Mouse (Mus musculus) layer of hippocampus, postnatal 36 days (tissue): ENCODE results near the gene Zfp189. TPM values are rescaled to one million over a fixed set of nuclear protein-coding genes. Genes with fewer than 3 reads are reported as not detected.
"Not testable (repeated sequence)": the region's sequence is repeated elsewhere in the genome, so short reads cannot be mapped to it uniquely, and the experiment has no call there.

Experiments used
- DNase-seq, 2 experiments: peaks; one replicate each; pipeline ENCODE4 v3.0.0; 2022
- total RNA-seq, 2 experiments: library from RNA; stranded (reverse); gene quantifications; 2 replicates each; pipeline ENCODE4 v1.2.3; 2021

Zfp189 gene
- 10 to 100 TPM; 33.6 to 36.5 TPM for total RNA-seq

- peak; percentile 94 to 95 for DNase-seq
Observed at GRCm38 (mm10) chr4:49520572-49521340, at the start of gene Zfp189, which contains the start of gene Mrpl50. Gene Zfp189, plus strand, starts transcription at chr4:49521176. Gene Mrpl50, minus strand, starts transcription at chr4:49521093.

DNA sequence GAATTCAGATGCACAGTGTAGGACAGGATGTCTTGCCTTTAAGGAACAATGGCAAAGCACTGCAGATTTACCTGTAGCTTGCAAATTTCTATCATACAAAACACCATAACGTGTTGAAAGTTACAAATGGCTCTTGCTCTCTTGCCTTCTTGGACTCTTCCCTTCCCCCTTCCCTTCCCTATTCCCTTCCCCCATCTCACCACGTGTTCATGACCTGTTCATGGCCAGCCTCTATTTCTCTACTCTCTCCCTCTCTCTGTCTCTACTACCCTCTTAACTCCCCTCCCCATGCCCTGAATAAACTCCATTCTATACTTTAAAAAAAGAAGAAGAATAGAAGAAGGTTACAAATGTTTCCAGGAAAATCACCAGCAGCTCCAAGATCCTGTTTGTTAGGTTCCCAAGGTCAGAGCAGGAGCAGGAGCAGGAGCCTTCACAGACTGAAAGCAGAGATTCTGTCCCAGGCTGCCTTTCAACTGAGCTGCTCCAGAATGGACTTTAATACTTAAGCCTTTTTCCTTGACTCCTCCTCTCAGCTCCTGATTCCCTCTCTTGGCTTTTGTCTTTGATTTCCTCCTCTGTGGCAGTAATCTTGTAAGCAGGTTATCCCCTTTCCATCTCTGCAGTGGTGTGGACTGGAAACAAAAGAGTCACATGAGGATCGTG, 47.4 kb upstream of the Zfp189 start, which contains the start of gene Acnat1:
Acnat1 (minus strand) TSS at position 478 of the 666 bp plus-strand sequence.
- no peak for DNase-seq

DNA sequence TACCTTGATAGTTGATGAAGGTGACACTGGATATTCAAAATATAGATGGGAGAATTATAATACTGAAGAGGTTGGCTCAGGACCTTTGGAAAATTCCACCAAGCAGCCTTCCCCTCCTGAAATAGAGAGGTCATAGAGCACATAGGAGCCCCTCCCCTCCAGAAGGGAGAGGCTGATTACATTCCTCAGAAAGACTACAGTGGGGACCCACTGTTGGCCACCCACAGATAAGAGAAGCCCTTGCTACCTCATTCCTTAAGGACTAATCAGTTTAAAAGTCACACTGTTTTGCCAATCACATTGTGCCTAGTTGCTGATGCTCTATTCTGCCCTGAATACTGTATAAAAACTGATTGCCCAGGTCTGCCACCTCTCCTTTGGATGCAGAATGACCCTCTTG, 46.4 kb upstream of the Zfp189 start:
- no peak for DNase-seq

DNA sequence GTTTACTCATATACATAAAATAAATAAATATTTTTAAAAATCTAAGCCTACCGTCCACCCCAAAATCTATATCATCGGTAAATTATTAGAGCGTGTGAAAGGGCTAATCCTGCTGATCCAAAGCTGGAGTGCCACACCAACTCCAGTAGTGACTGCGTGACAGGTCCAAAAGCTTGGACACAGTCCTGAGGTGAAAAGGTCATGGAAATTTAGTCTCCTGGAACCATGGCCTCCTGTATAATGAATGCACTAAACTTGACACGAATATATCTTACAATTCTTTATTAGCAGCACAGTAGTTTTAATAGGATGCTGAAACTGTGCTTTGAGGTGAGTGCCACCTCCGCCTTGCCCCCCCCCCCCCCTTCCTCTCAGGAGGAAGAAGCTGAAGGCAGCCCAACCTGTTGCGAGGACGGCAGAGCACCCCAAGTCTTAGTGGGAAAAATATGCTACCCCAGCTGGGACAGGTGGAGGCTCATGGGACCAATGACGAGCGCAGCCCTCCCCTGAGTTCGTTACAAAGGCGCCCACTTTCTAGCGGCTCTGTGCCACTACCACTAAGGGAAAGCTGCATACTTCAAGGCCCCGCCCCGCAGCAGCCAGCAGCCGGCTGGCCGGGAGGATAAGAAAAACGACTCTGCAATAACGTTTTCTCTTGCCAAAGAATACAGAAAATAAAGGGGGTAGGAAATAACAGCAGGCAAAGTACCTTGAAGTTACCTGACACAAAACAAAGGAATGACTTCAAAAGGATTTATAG, 42.7 kb upstream of the Zfp189 start:
- DNase-seq = no peak

- DNase-seq = not testable (repeated sequence)
Observed at GRCm38 (mm10) chr4:49479035-49479434, 41.9 kb upstream of the Zfp189 start.

GRCm38 (mm10) chr4:49480104-49480760, 40.7 kb upstream of the Zfp189 start:
- no peak for DNase-seq

DNA sequence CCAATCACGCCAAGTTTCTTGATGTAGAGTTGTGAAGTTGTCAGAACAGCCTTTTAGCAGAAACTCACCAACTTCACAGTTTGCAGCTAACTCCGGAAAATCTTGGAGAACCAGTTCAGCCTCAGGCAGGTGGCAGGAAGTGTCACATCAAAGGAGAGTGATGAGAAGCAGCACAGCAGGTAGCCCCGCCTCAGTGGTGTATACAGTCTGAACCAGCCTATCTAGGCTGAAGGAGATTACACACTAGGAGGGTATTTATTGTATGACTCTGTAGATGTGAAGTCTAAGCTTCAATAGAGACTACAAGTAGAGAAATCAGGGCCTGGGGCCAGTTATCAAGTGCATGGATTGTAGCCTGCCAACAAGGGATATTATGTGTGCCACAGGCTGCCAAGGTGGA, 40.1 kb upstream of the Zfp189 start:
- no peak for DNase-seq

- no peak for DNase-seq
Observed at GRCm38 (mm10) chr4:49485442-49485841, 35.5 kb upstream of the Zfp189 start.

DNA sequence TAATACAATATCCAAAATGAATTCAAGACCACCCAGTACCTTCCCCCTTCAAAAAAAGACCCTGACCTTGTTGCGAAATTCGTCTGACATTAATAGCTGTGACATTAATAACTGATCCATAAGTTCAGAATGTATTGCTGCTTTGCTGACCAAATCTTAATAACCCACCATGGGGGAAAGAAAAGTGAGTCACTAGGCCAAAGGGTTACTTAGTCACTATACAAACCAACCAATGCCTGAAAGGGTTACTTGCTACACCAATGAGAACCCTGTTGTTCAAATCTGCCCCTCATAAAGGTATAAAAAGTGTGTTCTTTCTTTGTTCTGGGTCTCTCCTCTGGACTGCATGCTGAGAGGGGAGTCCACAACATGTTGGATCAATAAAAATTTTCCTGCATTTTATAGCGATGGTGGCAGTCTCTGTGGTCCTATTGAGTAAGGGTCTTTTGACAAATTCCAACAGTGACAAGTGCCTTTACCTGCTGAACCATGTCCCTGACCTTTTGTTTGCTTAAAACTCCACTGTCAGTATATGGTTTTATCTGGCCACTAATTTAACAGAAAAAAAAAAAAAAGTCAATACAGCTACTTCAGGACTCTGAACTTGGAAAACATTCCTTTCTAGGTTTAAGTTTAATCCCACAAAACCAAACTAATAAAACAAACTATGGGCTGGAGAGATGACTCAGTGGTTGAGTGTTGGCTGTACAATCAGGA, 34.9 kb upstream of the Zfp189 start:
- not testable (repeated sequence) for DNase-seq

- DNase-seq = no peak
Observed at GRCm38 (mm10) chr4:49503563-49503962, 17.4 kb upstream of the Zfp189 start.

GRCm38 (mm10) chr4:49506386-49506785, 14.6 kb upstream of the Zfp189 start, which contains the start of gene Baat:
Gene Baat, minus strand, starts transcription at chr4:49506557.
- no peak for DNase-seq

- no peak for DNase-seq
Observed at GRCm38 (mm10) chr4:49509183-49509582, 11.8 kb upstream of the Zfp189 start.

DNA sequence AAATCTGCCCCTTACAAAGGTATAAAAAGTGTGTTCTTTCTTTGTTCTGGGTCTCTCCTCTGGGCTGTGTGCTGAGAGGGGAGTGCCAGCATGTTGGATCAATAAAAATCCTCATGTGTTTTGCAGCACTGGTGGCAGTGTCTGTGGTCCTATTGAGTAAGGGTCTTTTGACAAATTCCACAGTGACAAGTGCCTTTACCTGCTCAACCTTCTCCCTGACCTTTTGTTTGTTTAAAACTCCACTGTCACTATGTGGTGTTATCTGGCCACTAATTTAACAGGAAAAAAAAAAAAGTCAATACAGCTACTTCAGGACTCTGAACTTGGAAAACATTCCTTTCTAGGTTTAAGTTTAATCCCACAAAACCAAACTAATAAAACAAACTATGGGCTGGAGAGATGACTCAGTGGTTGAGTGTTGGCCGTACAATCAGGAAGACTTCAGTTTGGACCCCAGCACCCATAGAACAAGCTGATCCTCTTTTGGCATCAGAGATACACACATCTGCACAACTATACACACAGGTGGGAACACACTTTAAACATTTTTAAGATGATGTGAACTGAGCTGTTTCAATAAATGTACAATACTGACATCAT, 10.6 kb upstream of the Zfp189 start:
- not testable (repeated sequence) for DNase-seq

GRCm38 (mm10) chr4:49512636-49513035, 8.3 kb upstream of the Zfp189 start:
- DNase-seq = no peak

GRCm38 (mm10) chr4:49514441-49514840, 6.5 kb upstream of the Zfp189 start:
- DNase-seq = no peak

GRCm38 (mm10) chr4:49519476-49519875, 1.5 kb upstream of the Zfp189 start:
- no peak for DNase-seq

DNA sequence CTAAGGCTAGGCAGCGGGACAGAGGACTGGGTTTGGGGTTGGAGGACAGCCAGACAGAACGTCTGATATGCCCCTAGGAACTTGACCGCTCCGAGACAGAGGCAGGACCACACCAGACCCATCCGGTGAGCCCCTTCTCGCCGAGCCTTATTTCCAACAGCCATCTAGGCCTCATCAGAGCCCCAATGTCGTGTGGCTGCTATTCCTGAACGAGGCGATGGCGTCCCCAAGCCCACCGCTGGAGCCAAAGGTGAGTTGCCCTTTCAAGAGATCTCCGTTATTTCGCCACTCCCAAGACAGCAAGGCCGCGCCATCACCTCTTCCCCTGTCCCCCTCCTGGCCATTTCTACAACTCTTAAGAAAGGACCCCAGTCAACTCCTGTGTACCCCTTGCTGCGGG, 370 bp downstream of the Zfp189 start:
- DNase-seq = no peak

DNA sequence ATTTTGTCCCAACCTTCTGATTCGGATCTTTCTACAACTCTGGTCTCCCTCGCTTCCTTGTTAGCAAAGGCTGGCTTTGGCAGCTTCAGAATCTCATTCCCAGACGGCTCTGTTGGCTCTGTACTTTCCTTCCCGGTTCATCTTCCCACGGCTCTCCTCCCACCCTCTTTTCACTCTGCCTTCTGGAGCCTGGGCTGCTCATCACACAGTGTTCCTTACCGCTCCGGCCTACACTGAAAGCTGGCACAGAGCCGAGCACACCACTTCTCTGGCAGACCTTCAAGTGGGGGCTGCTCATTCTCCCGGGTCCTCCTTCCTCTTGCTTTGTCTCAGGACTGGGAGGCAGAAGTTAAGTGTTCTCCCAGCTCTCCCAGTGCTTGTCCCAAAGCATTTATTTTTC, 1.6 kb downstream of the Zfp189 start:
- DNase-seq = peak; percentile 82 to 83

GRCm38 (mm10) chr4:49535036-49535435, 14.1 kb downstream of the Zfp189 start:
- no peak for DNase-seq

DNA sequence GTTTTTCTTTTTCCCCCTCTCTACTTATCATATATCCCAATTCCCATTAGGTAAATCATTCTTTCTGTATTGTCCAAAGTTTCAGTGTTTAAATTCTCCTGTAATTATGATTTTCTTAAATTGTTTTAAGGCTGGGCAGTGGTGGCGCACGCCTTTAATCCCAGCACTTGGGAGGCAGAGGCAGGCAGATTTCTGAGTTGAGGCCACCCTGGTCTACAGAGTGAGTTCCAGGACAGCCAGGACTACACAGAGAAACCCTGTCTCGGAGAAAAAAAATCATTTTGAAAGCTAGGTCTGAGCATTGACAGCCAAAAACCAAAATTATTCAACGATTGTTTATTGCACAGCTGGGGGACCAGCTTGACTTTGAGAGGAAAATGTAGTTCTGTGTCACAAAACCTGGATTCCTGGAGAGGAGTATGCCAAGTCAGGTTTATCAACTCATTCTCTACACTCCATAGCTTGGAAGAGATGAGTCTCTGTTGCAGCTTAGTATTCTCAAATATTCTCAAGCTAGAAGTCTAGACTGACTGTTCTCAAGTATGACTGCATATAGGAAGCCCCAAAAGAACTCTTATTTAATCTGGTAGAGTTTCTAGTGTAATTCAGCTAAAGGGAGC, 14.8 kb downstream of the Zfp189 start:
- DNase-seq = no peak

- DNase-seq = no peak
Observed at GRCm38 (mm10) chr4:49536671-49537070, 15.7 kb downstream of the Zfp189 start.
